Mouse (Mus musculus) ES-Bruce4 (cell line): ENCODE results near the gene Erc1.

Experiments used
- CTCF ChIP-seq: IDR thresholded peaks from one replicate; pipeline ENCODE4 v1.8.1; 2011; ENCODE audit warnings: low read depth, low read length
- EP300 ChIP-seq: IDR thresholded peaks from 2 replicates; pipeline ENCODE4 v1.6.1; 2011; ENCODE audit warnings: low read depth, low read length; ENCODE audit not compliant: insufficient read depth

- TF ChIP-seq EP300 (no peak), CTCF (no peak)
Measured at GRCm38 (mm10) chr6:119590872-119591271, 257.1 kb downstream of the Erc1 start.
